Mouse (Mus musculus): ENCODE measurements at regions not wholly inside any gene's neighbourhood (a gene's known extent, or its start where the extent isn't known, plus 50 kb on each side); places are given as distances from the start of the nearest gene placed in this dataset.

GRCm38 (mm10) chr6:133904501-133904900, 50.9 kb upstream of the Kap start:
- ATAC-seq = no peak

- no peak for ATAC-seq
Measured at GRCm38 (mm10) chr6:133934667-133935066, 81.1 kb upstream of the Kap start.

GRCm38 (mm10) chr6:133935671-133936070, 82.1 kb upstream of the Kap start:
- ATAC-seq = no peak

- ATAC-seq = no peak
Measured at GRCm38 (mm10) chr6:133959902-133960634, 75.4 kb upstream of the Etv6 start.

- peak; percentile 92 for ATAC-seq
Measured at GRCm38 (mm10) chr6:133960713-133961112, 74.8 kb upstream of the Etv6 start.

- ATAC-seq = no peak
Measured at GRCm38 (mm10) chr6:133962641-133963040, 72.9 kb upstream of the Etv6 start.

- no peak for ATAC-seq
Measured at GRCm38 (mm10) chr6:133963264-133963663, 72.2 kb upstream of the Etv6 start.

- no peak for ATAC-seq
Measured at GRCm38 (mm10) chr6:133967286-133967685, 68.2 kb upstream of the Etv6 start.

GRCm38 (mm10) chr6:133972054-133972705, 63.3 kb upstream of the Etv6 start:
- no peak for ATAC-seq

- no peak for ATAC-seq
Measured at GRCm38 (mm10) chr6:133973205-133973838, 62.2 kb upstream of the Etv6 start.

GRCm38 (mm10) chr6:133975951-133976350, 59.5 kb upstream of the Etv6 start:
- ATAC-seq = no peak

- no peak for ATAC-seq
Measured at GRCm38 (mm10) chr6:133976854-133977253, 58.6 kb upstream of the Etv6 start.

- ATAC-seq = no peak
Measured at GRCm38 (mm10) chr6:133983804-133984514, 51.5 kb upstream of the Etv6 start.

GRCm38 (mm10) chr6:133984666-133985355, 50.7 kb upstream of the Etv6 start:
- no peak for ATAC-seq

All from CD4-positive, CD25-positive, alpha-beta regulatory T cell, adult 4 months (primary cell).